Mouse (Mus musculus) ZHBTc4 (cell line): ENCODE measurements around the gene Snx15.

Experiments used
- DNase-seq: peaks from one replicate; pipeline ENCODE4 v3.0.0-alpha.2; 2011; ENCODE audit warnings: low read depth, low spot score

The Snx15 gene

DNA sequence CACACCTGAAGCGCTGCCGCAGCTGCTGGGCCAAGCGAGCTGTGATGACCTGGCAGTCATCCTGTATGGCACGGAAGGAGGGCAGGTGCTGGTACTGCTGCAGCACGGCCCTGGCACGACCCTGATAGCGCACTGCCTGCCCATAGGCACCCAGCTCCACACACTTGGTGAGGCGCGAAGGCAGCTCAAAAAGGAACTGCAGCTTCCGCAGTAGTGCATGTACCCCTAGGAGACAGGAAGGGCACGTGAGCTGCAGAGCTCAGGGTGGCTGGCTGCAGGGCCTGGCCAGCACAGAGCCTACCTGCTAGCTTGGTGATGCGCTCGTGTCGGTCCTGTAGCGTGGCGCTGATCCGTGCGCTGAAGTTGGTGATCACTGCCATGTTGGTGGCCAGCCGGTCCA lies 56.8 kb downstream of the Snx15 start:
- DNase-seq, result no peak

DNA sequence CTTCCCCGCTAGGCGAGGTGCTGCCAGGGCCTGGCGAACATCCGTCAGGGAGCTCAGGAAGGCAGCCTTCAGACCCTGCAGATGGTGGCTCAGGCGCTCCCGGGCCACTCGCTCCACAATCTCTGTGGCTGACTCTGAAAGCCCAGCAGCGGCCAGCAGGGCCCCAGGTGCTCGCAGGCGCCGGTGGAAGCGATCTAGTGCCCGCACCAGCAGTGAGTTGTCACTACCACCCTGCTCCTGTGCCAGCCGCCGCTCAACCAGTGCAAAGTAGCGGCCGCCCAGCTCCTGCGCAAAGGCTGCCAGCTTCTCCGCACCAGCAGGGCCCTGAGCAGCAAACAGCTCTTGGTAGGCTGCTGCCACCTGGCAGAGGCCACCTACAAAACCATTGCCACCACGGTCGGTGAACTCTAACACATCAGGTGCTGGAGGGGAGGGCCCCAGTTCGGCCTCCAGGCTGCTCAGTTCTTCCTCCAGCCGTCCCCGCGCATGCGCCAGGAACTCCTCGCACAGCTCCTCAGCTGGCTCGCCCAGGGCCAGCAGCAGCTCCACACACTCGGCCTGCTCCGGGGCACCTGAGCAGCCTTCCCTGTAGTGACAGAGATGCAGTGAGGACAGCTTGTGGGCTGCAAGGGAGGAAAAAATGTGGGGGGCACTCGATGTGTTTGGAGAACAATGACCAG lies 57.4 kb downstream of the Snx15 start:
- DNase-seq, result peak; percentile 84

DNA sequence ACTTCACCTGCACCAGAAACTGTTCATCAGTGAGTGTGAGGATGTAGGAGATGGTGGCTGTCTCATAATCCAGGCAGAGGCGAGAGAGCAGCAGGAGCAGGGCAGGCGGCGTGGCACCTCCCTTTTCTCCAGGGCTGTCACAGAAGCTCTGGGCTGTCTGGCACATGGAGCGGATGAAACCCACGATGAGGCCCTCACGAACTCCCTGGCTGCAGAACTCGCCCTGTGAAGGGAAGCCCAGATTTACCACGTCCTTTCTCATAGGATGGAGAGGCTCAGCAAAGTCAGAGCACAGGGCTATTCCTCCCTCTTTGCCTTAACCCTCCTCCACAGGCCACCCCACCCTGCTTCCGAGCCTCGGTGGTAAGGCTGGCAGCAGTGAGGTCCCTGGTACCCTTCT lies 58.3 kb downstream of the Snx15 start:
- DNase-seq, result no peak
